Mouse (Mus musculus) ES-E14 (cell line): ENCODE results near the gene Ylpm1.

ENCODE experiments used
- CHD2 ChIP-seq: IDR thresholded peaks from 2 replicates; pipeline ENCODE4 v1.6.1; 2014; ENCODE audit warnings: mild to moderate bottlenecking, low read depth, low read length, inconsistent platforms
- HCFC1 ChIP-seq: IDR thresholded peaks from 2 replicates; pipeline ENCODE4 v1.6.1; 2012; ENCODE audit warnings: low read length, inconsistent platforms, borderline replicate concordance; ENCODE audit not compliant: insufficient read depth
- MAFK ChIP-seq: IDR thresholded peaks from 2 replicates; pipeline ENCODE4 v1.6.1; 2014; ENCODE audit warnings: mild to moderate bottlenecking, low read depth, low read length, inconsistent platforms; ENCODE audit not compliant: insufficient read depth
- ZC3H11A ChIP-seq: IDR thresholded peaks from 2 replicates; pipeline ENCODE4 v1.6.1; 2012; ENCODE audit warnings: low read depth, mild to moderate bottlenecking, inconsistent platforms, low read length, borderline replicate concordance

DNA sequence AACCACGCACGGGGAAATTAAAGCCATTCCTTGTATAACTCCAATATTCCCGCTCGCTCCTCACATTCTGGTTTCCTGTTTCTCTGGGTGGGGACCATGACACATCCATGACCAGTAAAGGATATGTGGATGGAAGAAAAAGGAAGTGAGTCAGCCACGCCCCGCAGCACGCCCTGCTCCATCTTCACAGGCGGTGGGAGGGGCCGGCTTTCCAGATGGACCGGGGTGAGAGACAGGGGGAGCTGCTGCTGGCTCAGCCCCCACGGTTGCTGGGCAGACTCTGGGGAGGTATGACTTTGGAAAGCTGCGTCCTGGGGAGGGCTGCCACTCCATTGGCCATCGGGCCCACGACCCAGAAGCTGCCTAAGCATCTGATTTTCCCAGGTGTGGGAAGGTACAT lies 97.9 kb downstream of the Ylpm1 start:
- TF ChIP-seq MAFK (no peak), ZC3H11A (no peak), CHD2 (no peak), HCFC1 (no peak)
